Mouse (Mus musculus) T-cell, adult 66 days (primary cell): ENCODE data around the gene Ier5l. TPM values are rescaled to one million over a fixed set of nuclear protein-coding genes. Genes with fewer than 3 reads are reported as not detected.

Experiments used
- total RNA-seq, 2 experiments: library from RNA; stranded (reverse); gene quantifications; 3 replicates in 1 of 2; 4 replicates in 1 of 2; pipeline ENCODE4 v1.2.4; 2023

Ier5l gene
- total RNA-seq: under 1 TPM; 0.20 to 0.36 TPM

DNA sequence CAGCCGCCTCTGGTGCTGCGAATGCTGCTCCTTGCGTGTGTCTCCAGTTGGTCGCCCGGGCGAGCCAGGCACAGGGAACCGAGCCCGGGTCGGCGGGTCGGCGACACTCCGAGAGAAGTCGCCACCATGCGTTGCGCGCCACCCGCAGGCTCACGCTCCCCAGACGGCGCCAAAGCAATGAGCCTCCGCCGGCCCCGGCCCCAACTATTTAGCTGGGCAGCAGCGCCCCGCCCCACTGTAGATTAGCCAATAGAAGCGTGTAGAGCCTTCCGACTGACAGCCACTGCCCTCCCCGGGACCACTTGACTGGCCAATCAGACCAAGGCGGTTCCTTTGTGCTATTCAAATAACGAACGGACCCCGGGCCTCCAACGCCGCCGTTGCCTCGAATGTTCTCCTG, at the start of gene Ier5l:
TSS of gene Ier5l (minus strand) at position 181 of the 400 bp plus-strand sequence.

Other genes with a start within 250 kb of the Ier5l start
- 10 to 100 TPM; 60.4 to 62.7 TPM for gene Lrrc8a, start 236.5 kb downstream of the Ier5l start, total RNA-seq
- 1 to 10 TPM; 7.0 to 8.3 TPM for gene Gm28035, start 233.7 kb downstream of the Ier5l start, total RNA-seq
- 10 to 100 TPM; 18.3 to 26.2 TPM for gene Phyhd1, start 208.0 kb downstream of the Ier5l start, total RNA-seq
- not detected for gene Gm28038, start 193.2 kb downstream of the Ier5l start, total RNA-seq
- gene Dolk, start 187.9 kb downstream of the Ier5l start, total RNA-seq: 10 to 100 TPM in 1 of 2 experiments, 1 to 10 TPM in 1; 8.5 to 12.3 TPM
- 10 to 100 TPM; 56.2 to 60.7 TPM for gene Nup188, start 187.8 kb downstream of the Ier5l start, total RNA-seq
- gene Sh3glb2, start 114.9 kb downstream of the Ier5l start, total RNA-seq: 10 to 100 TPM; 96.1 to 96.7 TPM
- 10 to 100 TPM; 18.8 to 21.7 TPM for gene Miga2, start 110.0 kb downstream of the Ier5l start, total RNA-seq
- 10 to 100 TPM; 24.6 to 28.9 TPM for gene Dolpp1, start 82.0 kb downstream of the Ier5l start, total RNA-seq
- 10 to 100 TPM in 1 of 2 experiments, 1 to 10 TPM in 1; 7.9 to 14.1 TPM for gene Crat, start 58.4 kb downstream of the Ier5l start, total RNA-seq
- gene Ptpa, start 58.2 kb downstream of the Ier5l start, total RNA-seq: 100 to 1,000 TPM in 1 of 2 experiments, 10 to 100 TPM in 1; 95.0 to 104 TPM
- gene Cstad, start 120.8 kb upstream of the Ier5l start, total RNA-seq: 1 to 10 TPM; 1.2 to 1.9 TPM